Mouse (Mus musculus): Measurements from ENCODE around the gene Hist1h4d.

GRCm38 (mm10) chr13:23552962-23553361 is 28.4 kb upstream of the Hist1h4d start, which contains the start of gene Hist1h1d:
- TF ChIP-seq CTCF (IDR thresholded peaks at IDR 0.05): no peak
- TF ChIP-seq POLR2A (IDR thresholded peaks at IDR 0.05; ENCODE audit: insufficient read depth, low read depth, low read length): no peak

Data from heart, adult 2 months (tissue).